Mouse (Mus musculus): ENCODE results near the gene Vmn1r202.
"Not testable (repeated sequence)": the region's sequence is repeated elsewhere in the genome, so short reads cannot be mapped to it uniquely, and the experiment has no call there.

Vmn1r202 gene

GRCm38 (mm10) chr13:22505281-22505680, at the start of gene Vmn1r202:
TSS of gene Vmn1r202 (minus strand) at chr13:22505381.
- DNase-seq (ENCODE audit: low spot score): no peak

- not testable (repeated sequence) for DNase-seq (ENCODE audit: low spot score)
Observed at GRCm38 (mm10) chr13:22552898-22553297, 47.7 kb upstream of the Vmn1r202 start, which contains the start of gene Vmn1r204. TSS of gene Vmn1r204 (plus strand) at chr13:22553198.

GRCm38 (mm10) chr13:22517814-22518213, 12.6 kb upstream of the Vmn1r202 start, which contains the start of gene Vmn1r203:
TSS of gene Vmn1r203 (plus strand) at chr13:22518114.
- DNase-seq (ENCODE audit: low spot score): no peak

GRCm38 (mm10) chr13:22502431-22502830, 2.8 kb downstream of the Vmn1r202 start:
- no peak for DNase-seq (ENCODE audit: low spot score)

- no peak for DNase-seq (ENCODE audit: low spot score)
Observed at GRCm38 (mm10) chr13:22471623-22472022, 33.6 kb downstream of the Vmn1r202 start, which contains the start of gene Vmn1r201. TSS of gene Vmn1r201 (plus strand) at chr13:22471923.

GRCm38 (mm10) chr13:22455145-22455544, 50.0 kb downstream of the Vmn1r202 start:
- DNase-seq (ENCODE audit: low spot score): no peak
